Mouse (Mus musculus) ES-E14 (cell line): ENCODE results near the gene Rnf32. TPM values are rescaled to one million over a fixed set of nuclear protein-coding genes. Genes with fewer than 3 reads are reported as not detected.

Experiments used
- DNase-seq: peaks from one replicate; pipeline ENCODE4 v3.0.0-alpha.2; 2013; ENCODE audit warnings: low read depth, low spot score
- H3K27ac ChIP-seq: 2 replicates; pipeline ENCODE4 v1.5.1; 2012; ENCODE audit warnings: low read depth, mild to moderate bottlenecking, low read length, moderate library complexity, mixed read lengths; ENCODE audit not compliant: poor library complexity, insufficient read depth, severe bottlenecking
- H3K36me3 ChIP-seq: 2 replicates; pipeline ENCODE4 v1.6.1; 2012; ENCODE audit warnings: mild to moderate bottlenecking, low read length, moderate library complexity, mixed read lengths; ENCODE audit not compliant: control insufficient read depth, poor library complexity, insufficient read depth, severe bottlenecking
- H3K4me1 ChIP-seq, 2 experiments: fragments of 150-350 bp in 1 of 2; sonication (generic) in 1 of 2; 2 replicates each; pipeline ENCODE4 v1.6.1; 2012; ENCODE audit warnings: low read length in 2 of 2, mild to moderate bottlenecking in 1 of 2, mixed read lengths in 1 of 2; ENCODE audit not compliant: control insufficient read depth in 2 of 2, insufficient read depth in 2 of 2, poor library complexity in 1 of 2
- H3K4me3 ChIP-seq, 2 experiments: fragments of 150-350 bp in 1 of 2; sonication (generic) in 1 of 2; 2 replicates each; pipeline ENCODE4 v1.5.1; 2012; ENCODE audit warnings: low read length in 2 of 2, low read depth in 1 of 2, mild to moderate bottlenecking in 1 of 2, mixed read lengths in 1 of 2; ENCODE audit not compliant: insufficient read depth in 1 of 2, poor library complexity in 1 of 2, severe bottlenecking in 1 of 2
- H3K9ac ChIP-seq: 2 replicates; pipeline ENCODE4 v1.6.1; 2012; ENCODE audit warnings: low read depth, mild to moderate bottlenecking, low read length, mixed read lengths; ENCODE audit not compliant: poor library complexity, insufficient read depth, severe bottlenecking
- H3K9me3 ChIP-seq: fragments of 150-350 bp; sonication (generic); 2 replicates; pipeline ENCODE4 v1.6.1; 2012; ENCODE audit warnings: low read depth, mild to moderate bottlenecking, low read length; ENCODE audit not compliant: control insufficient read depth, insufficient read depth
- CHD2 ChIP-seq: IDR thresholded peaks from 2 replicates; pipeline ENCODE4 v1.6.1; 2014; ENCODE audit warnings: mild to moderate bottlenecking, low read depth, low read length, inconsistent platforms
- HCFC1 ChIP-seq: IDR thresholded peaks from 2 replicates; pipeline ENCODE4 v1.6.1; 2012; ENCODE audit warnings: low read length, inconsistent platforms, borderline replicate concordance; ENCODE audit not compliant: insufficient read depth
- MAFK ChIP-seq: IDR thresholded peaks from 2 replicates; pipeline ENCODE4 v1.6.1; 2014; ENCODE audit warnings: mild to moderate bottlenecking, low read depth, low read length, inconsistent platforms; ENCODE audit not compliant: insufficient read depth
- ZC3H11A ChIP-seq: IDR thresholded peaks from 2 replicates; pipeline ENCODE4 v1.6.1; 2012; ENCODE audit warnings: low read depth, mild to moderate bottlenecking, inconsistent platforms, low read length, borderline replicate concordance
- ZNF384 ChIP-seq: IDR thresholded peaks from 2 replicates; pipeline ENCODE4 v1.6.1; 2012; ENCODE audit warnings: low read depth, low read length, inconsistent platforms
- in situ Hi-C, 2 experiments: fragments of 600-800 bp; cut with MboI; formaldehyde crosslinking; loops; one replicate each; pipeline ENCODE4 v1.15.1; 2025; ENCODE audit warnings: low sequenced_read_pairs in 2 of 2, inconsistent platforms in 1 of 2; ENCODE audit not compliant: unreplicated experiment in 2 of 2
- total RNA-seq: library from RNA; depleted of rRNA; stranded (reverse); fragments of 300-350 nt; gene quantifications from 2 replicates; pipeline ENCODE4 v1.2.3, GENCODE M21; 2012; rRNA removed

Rnf32 gene
- total RNA-seq, 1 experiment, result 2.4 TPM

DNA sequence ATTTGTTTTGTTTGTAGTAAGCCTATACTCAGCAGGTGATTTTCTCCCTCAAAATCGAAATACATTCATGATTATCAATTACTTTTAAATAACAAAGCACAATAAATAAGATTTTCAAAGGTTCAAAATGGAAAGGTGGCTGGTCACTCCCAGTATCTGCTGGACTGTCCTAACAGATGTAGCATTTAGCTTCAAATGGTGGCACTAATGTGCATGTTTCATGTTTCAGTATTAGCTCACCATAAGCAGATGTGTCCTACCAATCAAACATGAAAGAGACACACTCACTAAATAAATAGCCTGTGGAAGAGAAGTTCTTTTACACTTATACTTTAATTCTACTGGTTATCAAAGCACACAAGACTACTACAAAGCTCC, 55.7 kb downstream of the Rnf32 start:
- DNase-seq, result no peak
- Histone ChIP-seq H3K9me3 (no peaks in the 10 kb centered on the region), H3K4me1 (peaks cover 0 to 5% of the 10 kb centered on the region in 2 experiments; a peak in 1 of 4 replicates), H3K36me3 (no peaks in the 10 kb centered on the region), H3K4me3 (no peak overlapping the region), H3K9ac (no peak overlapping the region), H3K27ac (no peak overlapping the region)
- in situ Hi-C loops, result no loop called here
- TF ChIP-seq HCFC1 (no peak), ZNF384 (no peak), ZC3H11A (no peak), MAFK (no peak), CHD2 (no peak)

DNA sequence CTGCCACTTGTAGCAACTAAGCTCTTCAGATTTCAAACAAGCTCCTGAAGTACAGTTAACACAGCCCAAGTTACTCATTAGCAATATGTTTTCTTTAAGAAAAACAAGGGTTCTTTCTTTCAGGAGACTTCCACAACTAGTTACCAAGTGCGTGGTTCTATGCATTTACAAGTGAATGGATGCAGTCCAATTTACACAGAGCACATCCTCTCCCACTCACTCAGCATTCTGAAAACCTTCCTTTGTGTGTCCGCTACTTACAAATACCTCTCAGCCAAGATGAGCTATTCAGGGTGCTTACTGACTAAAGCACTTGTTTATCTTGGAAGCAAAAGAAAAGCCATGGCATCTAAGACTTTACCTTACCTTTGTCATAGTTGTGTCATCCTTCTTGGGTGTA, 58.1 kb downstream of the Rnf32 start:
- H3K9ac ChIP-seq, result no peak overlapping the region
- H3K4me3 ChIP-seq, result no peak overlapping the region
- DNase-seq, result no peak
- no peaks in the 10 kb centered on the region; the same call in 1 of the 2 replicates for H3K36me3 ChIP-seq
- TF ChIP-seq ZNF384 (no peak), CHD2 (no peak), HCFC1 (no peak), ZC3H11A (no peak), MAFK (no peak)
- in situ Hi-C loops, result no loop called here
- no peaks in the 10 kb centered on the region for H3K9me3 ChIP-seq
- no peak overlapping the region for H3K27ac ChIP-seq
- H3K4me1 ChIP-seq, result peaks cover 0 to 5% of the 10 kb centered on the region in 2 experiments; a peak in 1 of 4 replicates

DNA sequence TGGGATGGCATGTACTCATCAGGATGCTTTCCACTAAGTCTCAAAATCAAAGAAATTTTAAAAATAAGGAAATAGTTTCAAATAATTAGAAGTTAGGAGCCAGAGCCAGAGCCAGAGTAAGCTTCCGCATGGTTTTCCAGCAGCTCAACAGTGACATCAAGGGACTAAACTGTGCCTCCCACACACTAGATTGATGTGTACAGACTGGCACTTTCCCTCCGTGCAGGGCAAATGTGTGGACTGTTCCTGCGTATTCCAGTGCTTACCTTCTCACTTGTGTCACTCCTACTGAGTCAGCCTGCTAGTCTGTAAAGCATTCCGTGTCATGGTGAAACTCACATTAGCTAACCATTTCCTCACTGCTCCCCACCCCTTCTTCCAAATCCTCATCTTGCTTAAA, 75.1 kb downstream of the Rnf32 start:
- no peak for TF ChIP-seq CHD2
- TF ChIP-seq ZC3H11A, result no peak
- TF ChIP-seq ZNF384, result no peak
- TF ChIP-seq MAFK, result no peak
- no peak for TF ChIP-seq HCFC1
- no peaks in the 10 kb centered on the region for H3K4me1 ChIP-seq

DNA sequence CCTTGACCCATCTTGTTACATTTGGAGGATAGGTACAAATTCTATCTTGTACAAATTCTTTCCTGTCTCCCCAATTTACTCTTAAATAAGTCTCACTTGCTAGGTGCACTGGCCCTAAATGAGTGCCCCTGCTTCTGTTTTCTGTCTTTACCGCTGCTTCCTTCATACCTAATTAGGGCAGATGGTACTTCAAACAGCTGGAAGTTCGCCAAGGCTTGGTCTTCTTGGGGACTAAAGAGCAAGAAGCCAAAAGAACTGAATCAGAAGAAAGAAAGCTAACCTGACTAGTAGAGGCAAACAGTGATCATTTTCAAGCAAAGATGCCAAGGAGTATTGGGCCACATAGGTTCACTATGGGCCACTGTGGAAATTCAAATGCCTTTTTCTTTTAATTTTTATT, 77.6 kb downstream of the Rnf32 start:
- Histone ChIP-seq H3K9ac (no peak overlapping the region), H3K4me3 (no peak overlapping the region), H3K36me3 (no peaks in the 10 kb centered on the region), H3K27ac (no peak overlapping the region), H3K4me1 (no peaks in the 10 kb centered on the region), H3K9me3 (no peaks in the 10 kb centered on the region)
- in situ Hi-C loops, result no loop called here
- TF ChIP-seq ZNF384 (no peak), MAFK (no peak), HCFC1 (no peak), ZC3H11A (no peak), CHD2 (no peak)
- DNase-seq, result no peak

More for the DNA sequence above, 75.1 kb downstream of the Rnf32 start:
- no peak overlapping the region for H3K4me3 ChIP-seq
- H3K27ac ChIP-seq, result no peak overlapping the region
- H3K9me3 ChIP-seq, result no peaks in the 10 kb centered on the region
- no peak for DNase-seq
- in situ Hi-C loops, result no loop called here
- H3K9ac ChIP-seq, result no peak overlapping the region
- no peaks in the 10 kb centered on the region for H3K36me3 ChIP-seq

DNA sequence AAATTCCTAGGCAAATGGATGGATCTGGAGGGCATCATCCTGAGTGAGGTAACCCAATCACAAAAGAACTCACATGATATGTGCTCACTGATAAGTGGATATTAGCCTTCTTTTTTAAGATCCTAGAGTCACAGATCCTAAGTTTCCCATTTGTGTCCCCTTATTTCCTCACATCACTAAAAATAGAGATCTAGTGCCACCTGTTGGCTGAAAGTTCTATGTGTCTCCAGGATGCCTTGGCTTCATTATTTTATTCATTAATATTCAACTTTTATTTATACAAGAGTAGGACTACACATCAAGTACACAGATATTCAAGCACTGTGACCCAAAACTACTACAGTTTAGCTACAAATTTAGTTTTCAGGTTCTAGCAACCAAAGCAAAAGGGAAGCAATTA, 79.0 kb downstream of the Rnf32 start:
- H3K27ac ChIP-seq, result no peak overlapping the region
- TF ChIP-seq ZNF384 (no peak), ZC3H11A (0 out of 2 replicates have a peak, but pooled peaks have one; percentile 25), MAFK (no peak), CHD2 (no peak), HCFC1 (no peak)
- in situ Hi-C loops, result loop anchor here in 1 of 2 experiments (25.0 kb wide), 1 partner anchor 812 kb away; the partner anchor contains the start of gene Shh
- H3K4me3 ChIP-seq, result no peak overlapping the region
- H3K36me3 ChIP-seq, result no peaks in the 10 kb centered on the region
- no peaks in the 10 kb centered on the region for H3K9me3 ChIP-seq
- H3K4me1 ChIP-seq, result no peaks in the 10 kb centered on the region
- no peak for DNase-seq
- H3K9ac ChIP-seq, result no peak overlapping the region

Other genes with a start within 250 kb of the Rnf32 start
- gene Lmbr1, start 182.4 kb downstream of the Rnf32 start, total RNA-seq, result 7.4 and 9.6 TPM in 2 replicates
- gene Nom1, start 238.7 kb downstream of the Rnf32 start, total RNA-seq, result 30.1 and 33.0 TPM in 2 replicates